Mouse (Mus musculus): ENCODE measurements at regions not wholly inside any gene's neighbourhood (a gene's known extent, or its start where the extent isn't known, plus 50 kb on each side); places are given as distances from the start of the nearest gene placed in this dataset.

DNA sequence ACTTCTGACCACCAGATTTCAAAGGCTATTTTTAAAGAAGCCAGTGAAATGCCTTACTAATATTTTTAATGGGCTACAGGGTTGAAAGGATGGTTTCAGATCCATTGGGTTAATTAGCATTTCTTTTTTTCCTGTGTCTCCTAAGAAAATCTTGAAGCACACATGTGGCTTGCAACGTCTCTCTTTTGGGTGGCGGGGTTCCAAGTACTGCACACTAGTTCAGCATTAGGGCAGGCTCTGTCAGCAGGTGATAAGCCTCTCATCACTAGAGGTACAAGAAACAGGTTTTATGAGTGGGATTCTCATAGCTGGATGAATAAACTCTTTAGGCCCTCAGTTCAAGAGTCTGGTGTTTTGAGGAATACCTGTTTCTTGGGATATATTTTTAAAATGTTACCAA, 103.2 kb upstream of the Jun start:
- DNase-seq: no peak

DNA sequence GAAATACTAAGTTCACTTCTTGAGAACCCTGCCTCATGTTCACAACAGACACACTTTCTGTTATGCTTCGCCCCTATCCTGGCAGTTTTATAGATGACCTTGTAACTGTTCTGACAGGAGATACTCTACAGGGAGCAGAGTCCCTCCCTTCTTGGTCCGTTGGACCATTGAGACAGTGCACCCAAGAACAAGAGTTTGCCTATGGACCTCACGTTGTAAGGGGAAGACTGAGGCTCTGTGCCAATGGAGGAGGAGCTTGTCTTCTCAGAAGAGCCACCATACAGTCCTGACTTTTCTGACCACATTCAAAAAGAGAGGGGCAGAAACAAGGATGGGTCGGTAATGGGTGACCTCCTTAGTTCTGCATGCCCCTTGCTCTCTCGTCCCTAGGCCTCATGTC, 103.8 kb upstream of the Jun start:
- DNase-seq: no peak

DNA sequence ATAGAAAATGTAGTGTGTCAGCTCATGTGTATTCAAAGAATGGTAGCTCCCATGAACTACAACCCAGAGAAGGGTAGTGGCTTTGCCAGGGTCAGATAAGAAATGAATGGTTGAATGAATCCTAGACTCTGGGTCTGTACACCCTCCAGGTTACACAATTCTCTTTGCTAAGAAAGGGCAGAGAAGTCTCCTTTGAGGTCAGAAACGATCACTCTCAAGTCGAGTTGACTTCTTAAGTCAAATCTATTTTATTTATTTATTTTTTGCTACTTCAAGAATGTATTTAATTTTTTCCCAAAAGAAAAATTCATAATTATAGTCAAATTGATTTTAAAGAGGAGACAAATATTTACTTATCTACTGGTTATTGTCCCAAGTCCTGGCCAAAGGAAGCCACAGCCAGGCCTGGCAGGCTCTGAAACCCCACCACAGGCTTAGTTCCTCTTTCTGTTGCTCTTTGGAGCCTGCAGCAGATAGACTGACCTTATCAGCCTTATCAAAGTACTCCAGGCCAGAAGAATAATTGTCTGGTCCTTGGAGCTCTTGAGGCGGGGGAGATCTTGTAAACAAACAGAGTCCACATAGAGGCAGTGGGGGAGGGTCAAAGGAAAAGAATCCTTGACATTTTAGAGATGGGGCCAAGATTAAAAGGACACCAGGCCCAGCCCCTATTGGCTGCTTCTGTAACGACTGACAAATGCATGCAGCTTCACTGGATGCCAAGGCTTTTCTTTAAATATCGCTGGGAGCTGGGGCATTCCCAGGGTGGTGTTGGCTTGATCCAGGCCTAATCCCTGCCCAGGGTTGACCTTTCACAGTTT, 104.6 kb upstream of the Jun start:
- DNase-seq: no peak

DNA sequence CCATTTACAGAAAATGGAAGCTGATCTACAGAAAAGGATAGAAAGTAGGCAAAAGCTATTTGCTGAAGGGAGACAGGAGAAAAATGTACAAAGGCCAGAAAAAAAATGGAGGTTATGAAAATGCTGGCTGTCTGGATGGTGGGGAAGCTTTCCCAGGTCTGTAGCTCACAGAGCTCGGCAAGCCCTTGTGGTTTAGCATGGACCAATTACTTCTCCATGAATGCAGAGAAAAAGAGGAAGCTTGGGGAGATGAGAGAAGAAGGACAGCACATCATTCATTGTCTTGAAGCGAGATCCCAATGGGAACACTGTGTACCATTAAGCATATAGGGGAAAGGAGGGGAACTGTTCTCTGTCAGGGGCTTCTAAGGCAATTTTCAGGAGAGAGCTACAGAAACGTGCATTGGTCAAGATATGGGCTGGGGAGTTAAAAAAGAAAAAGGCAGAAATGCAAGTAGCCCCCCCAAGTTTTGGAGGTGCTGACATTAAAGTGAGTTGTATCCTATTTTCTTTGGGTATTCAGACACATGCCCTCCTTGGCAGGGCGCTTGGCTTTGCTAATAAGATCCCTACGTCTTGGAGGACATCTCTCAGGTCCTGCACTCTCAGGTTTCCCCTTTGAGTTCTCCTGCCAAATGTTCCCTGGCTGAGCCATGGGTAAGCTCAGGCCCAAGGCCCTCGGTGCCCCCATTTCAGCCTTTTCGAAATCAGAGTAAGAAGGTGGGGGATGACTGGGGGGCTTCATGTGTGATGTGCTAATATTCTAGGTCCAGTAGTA, 105.8 kb upstream of the Jun start:
- no peak for DNase-seq

DNA sequence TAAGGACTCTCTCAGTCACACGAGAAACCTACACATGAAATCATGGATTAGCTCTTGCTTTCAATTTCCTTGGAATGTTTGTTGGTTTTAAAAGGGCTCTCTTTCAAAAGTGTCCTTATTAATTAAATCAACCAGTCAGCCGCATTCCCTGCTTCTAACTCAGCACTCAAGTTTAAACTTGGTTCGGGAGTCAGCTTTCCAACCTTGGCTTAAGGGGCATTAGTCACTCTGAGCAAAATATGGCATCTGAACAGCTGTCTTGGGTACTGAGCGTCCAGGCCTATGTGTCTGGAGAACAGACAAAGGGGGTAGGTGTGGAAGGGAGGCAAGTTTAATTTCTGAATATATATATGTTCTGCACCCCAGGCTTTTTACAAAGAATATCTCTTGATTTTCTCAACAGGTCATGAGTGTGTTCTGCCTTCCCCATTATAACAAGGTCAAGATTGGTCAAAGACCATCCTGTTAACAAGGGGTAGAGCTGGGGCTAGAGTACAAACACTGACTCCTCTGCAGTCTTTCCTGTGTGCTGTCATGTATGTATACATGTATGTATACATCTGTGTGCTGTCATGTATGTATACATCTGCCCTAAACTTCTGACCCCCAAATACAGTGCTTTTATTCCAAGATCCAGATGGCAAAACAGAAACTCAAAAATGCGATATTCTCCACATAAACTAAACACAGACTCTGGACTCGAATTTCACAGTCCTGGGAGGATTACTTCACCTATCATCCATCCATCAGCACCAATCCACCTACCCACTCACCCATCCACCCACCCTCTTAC, 106.8 kb upstream of the Jun start:
- no peak for DNase-seq

DNA sequence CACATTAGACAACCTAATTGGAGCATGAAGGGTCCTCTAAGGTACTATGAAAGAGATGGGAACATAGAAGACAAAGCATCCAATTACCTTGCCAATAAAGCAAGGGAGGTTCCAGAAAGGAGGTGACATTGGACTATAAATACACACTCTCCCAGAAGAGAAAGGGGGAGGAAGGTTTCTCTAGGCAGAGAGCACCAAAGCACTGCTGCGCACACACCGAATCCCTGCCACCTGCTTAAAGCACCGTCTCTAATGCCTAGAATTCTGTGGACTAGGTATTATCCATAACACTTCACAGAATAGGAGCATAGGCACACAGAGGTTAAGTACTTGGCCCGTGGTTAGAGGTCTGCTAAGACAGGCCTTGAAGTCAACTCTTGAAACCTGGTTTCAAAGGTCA, 107.8 kb upstream of the Jun start:
- peak; percentile 20 for DNase-seq

DNA sequence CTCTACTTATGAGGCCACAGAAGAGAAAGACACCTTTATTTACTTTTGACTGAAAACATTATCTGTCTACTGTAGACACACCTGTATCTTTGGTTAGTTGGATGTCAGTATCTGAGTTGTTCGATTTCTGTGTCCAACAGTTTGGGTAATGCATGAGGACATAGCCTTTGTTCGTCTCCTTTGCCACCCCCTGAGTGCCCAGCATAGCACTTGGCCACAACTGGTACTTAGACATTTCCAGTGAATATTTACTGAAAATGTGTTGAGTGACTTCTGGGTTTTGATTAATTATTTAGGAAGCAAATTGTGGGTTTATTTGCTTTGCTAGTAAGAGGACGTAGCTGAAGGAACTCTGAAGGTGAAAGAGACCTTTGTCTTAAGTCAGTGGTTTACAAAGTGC, 108.4 kb upstream of the Jun start:
- DNase-seq: no peak

DNA sequence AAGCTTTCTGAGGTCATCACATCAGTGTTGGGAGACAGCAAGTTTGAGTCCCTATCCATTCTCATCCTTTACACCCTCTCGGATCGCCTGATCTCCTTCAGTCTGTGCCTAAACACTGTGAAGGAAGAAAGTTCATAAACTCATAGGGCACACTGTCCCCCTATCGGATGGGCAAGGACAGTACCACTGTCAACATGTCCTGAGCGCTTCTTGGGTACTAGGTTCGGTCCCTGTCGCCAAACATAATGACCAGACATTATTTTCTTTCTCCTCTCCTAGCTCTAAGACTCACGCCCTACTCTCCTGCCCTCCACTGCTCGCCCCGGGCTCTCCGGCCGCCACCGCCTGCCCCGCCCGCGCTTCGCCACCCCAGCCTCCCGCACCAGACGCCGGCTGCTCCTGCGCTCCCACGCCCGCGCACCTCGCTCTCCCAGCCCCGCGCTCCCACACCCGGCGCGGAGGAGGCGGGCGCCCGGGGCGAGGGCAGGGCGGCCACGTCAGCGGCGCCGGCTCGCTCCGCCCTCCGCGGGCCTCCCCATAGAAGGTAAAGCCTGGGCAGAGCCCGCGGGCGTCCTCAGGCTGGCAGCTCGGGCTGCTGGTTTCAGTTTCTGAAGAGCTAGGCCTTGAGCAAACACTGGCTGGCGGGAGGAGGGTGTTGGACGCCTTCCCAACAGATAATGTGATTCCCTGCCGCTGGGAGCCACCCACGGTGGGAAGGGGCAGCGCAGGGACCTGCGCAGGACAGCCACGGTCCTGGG, 109.1 kb upstream of the Jun start:
- peak; percentile 93 for DNase-seq

DNA sequence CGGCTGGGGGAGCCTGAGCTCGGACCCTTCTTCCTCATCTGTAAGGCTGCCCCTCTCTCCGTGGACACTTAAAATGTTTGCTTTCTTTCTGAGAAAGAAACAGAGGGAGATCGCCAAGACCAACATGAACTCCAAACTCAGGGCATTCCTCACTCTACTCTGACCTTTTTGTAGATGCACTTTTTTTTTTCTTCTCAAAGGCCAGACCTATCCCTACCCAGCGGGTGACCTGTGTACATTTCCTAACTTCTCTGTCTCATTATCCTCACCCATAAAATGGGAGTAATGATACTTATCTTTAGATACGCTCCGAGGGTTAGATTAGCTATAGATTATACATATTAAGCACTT, 109.6 kb upstream of the Jun start:
- no peak for DNase-seq

DNA sequence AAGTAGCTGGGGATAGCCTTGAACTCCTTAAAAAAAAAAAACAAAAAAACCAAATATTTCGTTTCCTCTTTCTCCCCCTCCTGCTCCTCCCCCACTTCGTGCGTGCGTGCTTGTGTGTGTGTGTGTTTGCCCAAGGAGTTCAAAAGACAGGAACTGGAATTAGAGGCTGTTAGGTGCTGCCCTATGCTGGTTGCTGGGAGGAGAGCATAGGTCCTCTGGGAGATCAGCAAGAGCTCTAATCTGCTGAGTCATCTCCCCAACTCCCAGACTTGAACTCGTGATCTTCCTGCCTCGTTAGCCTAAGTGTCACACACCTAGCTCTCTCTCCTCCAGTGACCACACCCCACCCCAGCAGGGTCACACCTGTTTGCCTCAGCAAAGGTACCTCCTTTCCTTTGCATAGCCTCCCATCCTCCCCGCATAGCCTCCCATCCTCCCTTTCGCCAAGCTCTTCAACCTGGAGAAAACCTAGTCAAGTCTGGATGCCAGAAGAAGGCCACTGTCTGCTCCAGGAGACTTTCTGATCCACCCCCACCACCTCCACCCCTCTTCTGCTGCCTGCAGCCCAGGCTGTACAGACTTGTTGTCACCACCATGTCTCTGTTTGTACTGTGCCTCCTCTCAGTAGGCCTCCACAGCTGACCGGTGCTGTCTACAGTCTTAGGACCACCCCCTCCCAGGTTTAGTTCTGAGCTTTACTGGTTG, 110.5 kb upstream of the Jun start:
- no peak for DNase-seq

DNA sequence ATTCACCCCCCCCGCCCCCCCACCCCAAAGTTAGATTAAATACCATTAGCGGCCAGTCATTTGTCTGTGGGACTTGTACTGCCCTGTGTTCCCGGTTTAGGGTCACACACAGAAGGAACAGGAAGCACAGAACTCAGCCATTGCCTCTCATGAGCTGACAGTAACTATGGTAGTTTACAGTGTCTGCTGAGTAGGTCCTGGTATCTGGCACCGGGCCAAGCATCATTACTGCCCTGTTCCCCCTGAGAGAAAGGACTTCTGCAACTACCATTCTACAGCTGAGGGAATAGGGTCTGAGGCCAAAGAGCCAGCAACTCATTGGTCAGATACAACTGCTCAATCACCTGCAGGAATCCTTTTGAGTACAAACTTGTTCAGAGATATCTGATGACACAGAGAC, 111.4 kb upstream of the Jun start:
- no peak for DNase-seq

DNA sequence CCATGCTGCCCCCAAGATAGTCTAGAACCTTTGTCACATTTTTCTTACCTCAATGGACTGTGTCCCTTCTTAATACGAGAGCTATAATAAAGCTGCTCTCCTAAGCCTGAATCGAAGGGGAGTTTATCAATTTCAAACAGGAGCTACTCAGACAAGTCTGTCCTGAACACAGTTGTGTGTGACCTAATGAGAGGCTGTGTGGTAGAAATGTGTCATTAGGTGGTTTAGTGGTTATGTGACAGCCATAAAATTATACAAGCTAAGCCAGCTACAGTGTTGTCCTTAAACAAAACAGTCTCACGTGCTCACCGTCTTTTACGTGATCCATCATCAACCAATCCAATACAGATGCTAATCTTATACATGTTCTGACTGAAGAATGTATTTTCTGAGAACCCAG, 114.5 kb upstream of the Jun start:
- DNase-seq: no peak

DNA sequence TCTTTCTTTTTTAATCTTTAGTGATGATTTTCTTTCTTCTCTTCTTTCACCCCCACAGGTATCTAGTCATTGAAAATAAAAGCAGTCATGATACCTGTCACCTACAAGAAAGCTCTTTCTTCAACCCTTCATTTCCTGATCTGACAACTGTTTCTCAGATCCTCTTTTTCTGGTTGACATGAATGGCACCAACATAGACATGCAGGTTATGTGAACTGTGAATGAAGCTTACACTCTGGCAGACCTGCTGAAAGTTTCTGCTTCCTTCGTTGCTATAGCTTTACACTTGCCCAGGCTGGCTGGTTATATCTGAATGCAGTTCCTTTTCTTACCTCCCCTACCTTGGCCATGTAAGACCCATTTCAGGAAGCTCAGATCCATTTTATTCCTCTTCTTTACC, 115.2 kb upstream of the Jun start:
- no peak for DNase-seq

DNA sequence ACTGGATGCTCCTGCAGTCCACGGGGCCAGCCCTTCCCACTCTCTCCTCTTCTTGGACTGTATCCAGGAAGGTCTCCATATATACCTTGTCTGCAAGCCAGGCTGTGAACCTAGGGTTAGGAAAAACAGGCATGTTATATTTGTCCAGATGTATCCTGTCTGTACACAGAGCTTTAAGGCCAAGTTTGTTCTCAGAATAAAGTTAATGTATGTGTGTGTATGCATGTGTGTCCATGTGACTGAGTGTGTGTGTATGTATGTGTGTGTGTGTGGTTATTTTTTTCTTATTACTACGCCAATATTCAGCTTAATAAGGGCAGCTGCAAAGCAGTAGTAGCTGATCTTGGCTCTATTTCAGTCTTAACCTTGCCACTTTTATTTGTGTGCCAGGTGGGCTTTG, 117.7 kb upstream of the Jun start:
- no peak for DNase-seq

DNA sequence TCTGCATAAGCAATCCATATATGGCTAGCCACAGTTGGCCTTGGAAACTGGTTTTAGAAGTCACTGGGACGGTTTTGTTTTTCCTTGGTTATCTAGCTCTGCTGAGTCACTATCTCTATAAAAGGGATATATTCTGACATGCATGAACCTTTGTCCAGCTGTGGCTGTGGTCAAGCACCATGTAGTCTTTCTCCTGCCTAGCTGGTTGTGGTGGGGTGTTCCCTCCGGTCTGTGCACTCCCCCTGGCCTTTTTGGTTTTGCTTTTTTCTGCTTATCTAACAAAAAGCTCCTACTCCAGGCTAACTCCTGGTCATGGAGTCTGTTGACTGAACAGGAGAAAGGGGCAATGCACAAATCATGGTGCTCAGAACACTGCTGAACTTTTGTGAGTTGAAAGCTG, 125.7 kb upstream of the Jun start:
- no peak for DNase-seq

DNA sequence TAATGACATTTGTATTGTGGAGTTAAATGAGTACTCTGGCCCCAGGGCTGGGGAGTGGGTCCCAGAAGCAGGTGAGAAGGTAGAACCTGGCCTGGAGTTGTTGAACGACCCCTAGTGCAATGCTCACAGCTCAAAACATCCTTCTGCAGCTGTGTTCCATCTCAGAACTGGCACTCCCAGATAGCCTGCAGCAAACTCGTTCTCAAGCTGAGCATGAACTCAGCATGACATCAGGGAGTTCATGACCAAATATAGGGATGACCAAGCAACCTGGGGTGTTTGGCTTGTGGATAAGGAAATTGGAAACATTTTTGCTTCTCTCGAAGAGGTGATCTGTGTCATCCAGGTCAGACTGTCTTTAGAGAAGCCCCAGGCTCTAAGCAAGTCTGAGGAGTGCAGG, 126.4 kb upstream of the Jun start:
- DNase-seq: no peak

DNA sequence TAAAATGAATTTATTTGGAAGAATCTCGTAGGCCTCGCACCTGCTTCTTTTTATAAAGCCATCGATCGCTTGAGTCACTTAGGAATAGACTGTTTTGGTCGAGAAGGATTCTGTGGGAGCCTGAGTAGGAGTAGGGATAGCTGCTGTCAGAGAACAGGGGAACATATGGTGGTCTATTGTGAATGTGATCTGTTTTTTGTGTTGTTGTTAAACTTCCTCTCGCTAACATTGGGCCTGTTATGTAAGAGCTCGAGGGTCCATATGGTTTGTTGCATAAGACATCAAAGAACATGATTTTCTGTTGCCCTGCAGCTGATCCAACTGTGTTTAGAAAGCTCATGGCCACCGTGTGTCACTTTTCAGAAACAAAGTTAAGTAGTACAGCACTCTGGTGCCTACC, 126.9 kb upstream of the Jun start:
- no peak for DNase-seq

DNA sequence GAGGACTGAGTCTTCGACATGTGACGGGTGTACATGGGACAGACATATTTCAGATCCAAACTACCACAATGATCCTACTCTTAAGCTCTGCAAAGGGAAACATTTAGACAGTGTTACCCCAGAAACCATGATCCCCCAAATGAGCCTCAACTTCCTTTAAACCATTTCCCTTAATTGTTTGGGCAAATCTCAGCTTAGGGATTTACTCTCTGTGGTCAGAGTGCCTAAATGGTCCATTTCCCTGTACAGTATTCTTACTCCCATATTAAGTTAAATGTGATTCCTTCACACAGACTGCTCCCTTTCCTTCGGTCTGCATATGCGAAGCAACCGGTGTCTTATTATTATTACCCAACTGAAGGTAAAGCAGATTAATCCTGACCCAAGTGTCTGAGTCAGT, 128.4 kb upstream of the Jun start:
- DNase-seq: no peak

DNA sequence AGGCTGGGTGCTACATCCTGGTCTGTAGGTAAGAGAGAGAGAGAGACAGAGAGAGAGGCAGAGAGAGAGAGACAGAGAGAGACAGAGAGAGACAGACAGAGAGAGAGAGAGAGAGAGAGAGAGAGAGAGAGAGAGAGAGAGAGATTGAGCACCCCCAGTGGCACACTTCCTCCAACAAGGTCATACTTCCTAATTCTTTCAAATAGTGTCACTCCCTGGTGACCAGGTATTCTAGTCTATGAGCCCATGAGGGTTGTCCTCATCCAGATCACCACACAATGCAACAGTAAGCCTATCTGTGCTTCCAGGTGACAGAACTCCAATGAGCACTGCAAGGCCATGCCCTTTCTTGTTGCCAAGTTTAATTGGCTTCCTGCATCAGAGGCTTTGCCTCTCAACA, 129.0 kb upstream of the Jun start:
- no peak for DNase-seq

DNA sequence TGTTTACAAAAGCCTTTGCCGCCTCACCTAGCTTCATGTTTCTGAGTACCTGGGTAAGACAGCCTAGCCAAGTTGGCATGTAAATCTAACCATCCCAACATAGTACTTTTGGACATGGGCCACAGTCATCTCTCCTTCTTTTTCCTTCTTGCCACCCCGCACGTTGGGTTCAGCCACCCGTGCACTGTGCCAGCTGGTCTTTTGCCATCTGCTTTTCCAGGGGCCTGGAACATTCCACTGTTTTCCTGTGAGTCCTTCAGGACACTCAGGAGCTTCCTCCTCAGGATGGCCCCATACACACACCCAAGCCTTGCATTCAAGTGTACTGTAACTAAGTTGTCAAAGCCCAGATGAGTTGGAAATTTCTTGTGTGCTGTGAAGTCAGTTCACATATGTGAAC, 132.2 kb upstream of the Jun start:
- DNase-seq: peak; percentile 36

DNA sequence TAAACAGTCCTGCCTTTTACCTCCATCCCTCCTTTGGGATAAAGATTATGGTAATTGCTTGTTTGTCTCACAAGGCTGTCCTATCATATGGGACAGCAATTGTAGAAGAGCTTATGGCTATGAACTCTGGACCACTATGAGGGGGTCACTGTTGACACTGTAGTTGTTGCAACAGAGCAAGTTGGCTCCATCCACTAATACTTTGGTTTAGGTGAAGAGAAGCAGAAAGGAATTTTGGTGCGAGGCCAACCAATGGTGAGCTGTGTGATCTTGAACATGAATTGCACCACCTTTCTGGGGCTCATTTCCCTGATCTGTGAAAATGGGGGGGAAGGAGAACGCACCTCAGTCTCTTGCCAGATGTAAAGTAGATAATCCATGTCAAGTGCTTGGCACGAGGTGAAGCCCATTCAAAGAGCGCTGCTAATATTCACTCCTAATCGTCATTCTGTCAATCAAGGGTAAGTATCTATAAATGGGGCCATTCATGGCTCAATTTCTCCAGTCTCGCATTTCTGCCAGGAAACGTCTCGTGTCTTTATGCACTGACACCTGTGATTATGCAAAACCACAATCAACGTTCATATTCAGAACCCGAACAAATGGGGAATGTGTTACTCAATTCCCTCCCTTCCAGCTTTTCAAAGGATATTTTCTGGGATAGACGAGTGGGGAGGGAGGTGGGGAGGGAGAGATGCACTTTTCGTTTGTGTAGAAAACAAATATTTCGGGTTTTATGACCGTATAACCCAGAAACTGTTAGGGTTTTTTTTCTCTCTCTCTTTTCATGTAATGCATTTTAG, 133.3 kb upstream of the Jun start:
- DNase-seq: no peak

DNA sequence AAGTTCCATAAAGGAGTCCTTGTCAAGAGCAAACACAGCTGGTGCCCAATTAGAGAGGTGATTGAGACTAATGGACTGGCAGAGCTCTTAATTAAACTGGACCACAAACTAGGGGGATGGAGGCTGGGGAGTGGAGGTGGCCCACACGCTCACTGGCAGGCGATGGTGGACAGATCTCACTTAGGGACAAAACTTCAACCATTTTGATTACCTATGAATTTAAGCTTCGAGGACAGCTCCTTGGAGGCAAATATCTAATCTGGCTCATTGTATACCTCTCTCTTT, 133.8 kb upstream of the Jun start:
- DNase-seq: no peak
